ENCODE assay signal across 8 mouse cellular contexts in genomic region chr5:100036681-100037080, GRCm38 (mm10). TPM values are rescaled to one million over a fixed set of nuclear protein-coding genes. Genes with fewer than 3 reads are reported as not detected.
DNase-seq lines count a peak whose midpoint lies in the region; ATAC-seq lines count a peak whose summit lies in the region.

No protein-coding gene starts in this region.

- 0 out of 2 replicates have a peak overlapping the region, but pooled peaks have one; percentile 3 for H3K27ac ChIP-seq in heart, embryonic 15.5 days
- no peak overlapping the region for H3K27ac ChIP-seq in embryonic facial prominence, embryonic 11.5 days (replicated peaks; ENCODE audit: low read depth, low read length)
- H3K27ac ChIP-seq in limb, embryonic 11.5 days (replicated peaks; ENCODE audit: low read depth, low read length), result no peak overlapping the region
- H3K27ac ChIP-seq in midbrain, embryonic 16.5 days (ENCODE audit: low read length), result no peak overlapping the region

- no peak for DNase-seq in heart, adult 9 months (ENCODE audit: low spot score in 2 of 2)
- DNase-seq in embryonic facial prominence, embryonic 11.5 days (ENCODE audit: low spot score), result no peak
- peak; percentile 47 for DNase-seq in limb, embryonic 11.5 days (ENCODE audit: low spot score)
- DNase-seq in MN1 (ENCODE audit: low spot score), result no peak
- DNase-seq in kidney, postnatal 10 days, result no peak
- no peak for DNase-seq in right cerebral cortex, adult 18-20 months

- peaks cover 36% of the 10 kb centered on the region for H3K36me3 ChIP-seq in heart, embryonic 15.5 days
- H3K36me3 ChIP-seq in embryonic facial prominence, embryonic 11.5 days (replicated peaks; ENCODE audit: control insufficient read depth, insufficient read depth, low read depth, low read length), result peaks cover 2% of the 10 kb centered on the region
- H3K36me3 ChIP-seq in limb, embryonic 11.5 days (ENCODE audit: control insufficient read depth, insufficient read depth, low read length), result peaks cover 10% of the 10 kb centered on the region
- peaks cover 14% of the 10 kb centered on the region for H3K36me3 ChIP-seq in midbrain, embryonic 16.5 days (ENCODE audit: control insufficient read depth, insufficient read depth, low read length)

- peak overlapping the region; percentile 95 for H3K9ac ChIP-seq in heart, embryonic 15.5 days
- H3K9ac ChIP-seq in embryonic facial prominence, embryonic 11.5 days (replicated peaks; ENCODE audit: low read length), result peak overlapping the region; percentile 41
- no peak overlapping the region for H3K9ac ChIP-seq in limb, embryonic 11.5 days (ENCODE audit: low read length)
- H3K9ac ChIP-seq in midbrain, embryonic 16.5 days (ENCODE audit: low read depth, low read length), result peak overlapping the region; percentile 48

- no peaks in the 10 kb centered on the region for H3K27me3 ChIP-seq in heart, embryonic 15.5 days
- no peaks in the 10 kb centered on the region for H3K27me3 ChIP-seq in embryonic facial prominence, embryonic 11.5 days (ENCODE audit: control insufficient read depth, insufficient read depth, low read length)
- H3K27me3 ChIP-seq in limb, embryonic 11.5 days (ENCODE audit: control insufficient read depth, insufficient read depth, low read length), result no peaks in the 10 kb centered on the region
- H3K27me3 ChIP-seq in midbrain, embryonic 16.5 days (ENCODE audit: control insufficient read depth, insufficient read depth, low read depth, low read length), result no peaks in the 10 kb centered on the region

- H3K4me2 ChIP-seq in heart, embryonic 15.5 days, result peak overlapping the region; percentile 88
- H3K4me2 ChIP-seq in embryonic facial prominence, embryonic 11.5 days (ENCODE audit: low read depth, low read length), result peak overlapping the region; percentile 90
- H3K4me2 ChIP-seq in limb, embryonic 11.5 days (ENCODE audit: low read depth, severe bottlenecking), result peak overlapping the region; percentile 90
- peak overlapping the region; percentile 65 for H3K4me2 ChIP-seq in midbrain, embryonic 16.5 days (ENCODE audit: low read length)

- no peak for ATAC-seq in heart, embryonic 15.5 days (replicated peaks; ENCODE audit: insufficient number of reproducible peaks, insufficient read depth, low FRiP score, low read depth)
- no peak for ATAC-seq in embryonic facial prominence, embryonic 11.5 days (replicated peaks; ENCODE audit: insufficient number of reproducible peaks, low FRiP score, low TSS enrichment, low read depth)
- no peak for ATAC-seq in limb, embryonic 11.5 days (ENCODE audit: insufficient number of reproducible peaks, low FRiP score, low TSS enrichment, low read depth)
- ATAC-seq in midbrain, embryonic 16.5 days, result no peak

- no peaks in the 10 kb centered on the region for H3K9me3 ChIP-seq in heart, embryonic 15.5 days (replicated peaks)
- no peaks in the 10 kb centered on the region for H3K9me3 ChIP-seq in embryonic facial prominence, embryonic 11.5 days (replicated peaks; ENCODE audit: control insufficient read depth, low read length)
- H3K9me3 ChIP-seq in limb, embryonic 11.5 days (ENCODE audit: control insufficient read depth, low read length), result no peaks in the 10 kb centered on the region
- H3K9me3 ChIP-seq in midbrain, embryonic 16.5 days (replicated peaks; ENCODE audit: control insufficient read depth, low read length, poor library complexity, severe bottlenecking), result no peaks in the 10 kb centered on the region

- H3K4me1 ChIP-seq in heart, embryonic 15.5 days (replicated peaks), result peaks cover 44% of the 10 kb centered on the region
- H3K4me1 ChIP-seq in embryonic facial prominence, embryonic 11.5 days (ENCODE audit: control insufficient read depth, insufficient read depth, low read length), result no peaks in the 10 kb centered on the region
- H3K4me1 ChIP-seq in limb, embryonic 11.5 days (ENCODE audit: control insufficient read depth, insufficient read depth, low read length), result peaks cover 2% of the 10 kb centered on the region; the same call in 1 of the 2 replicates
- peaks cover 25% of the 10 kb centered on the region for H3K4me1 ChIP-seq in midbrain, embryonic 16.5 days (ENCODE audit: control insufficient read depth, insufficient read depth, low read length)

- WGBS in heart, embryonic 15.5 days, result 9% methylated on average over 7 of the region's 7 CpGs
- 27% methylated on average over 7 of the region's 7 CpGs for WGBS in embryonic facial prominence, embryonic 11.5 days
- WGBS in limb, embryonic 11.5 days, result 34% methylated on average over 7 of the region's 7 CpGs
- 18% methylated on average over 7 of the region's 7 CpGs for WGBS in midbrain, embryonic 16.5 days

- H3K4me3 ChIP-seq in heart, embryonic 15.5 days, result peak overlapping the region; percentile 76
- peak overlapping the region; percentile 87 for H3K4me3 ChIP-seq in embryonic facial prominence, embryonic 11.5 days (ENCODE audit: low read depth, low read length)
- peak overlapping the region; percentile 98 for H3K4me3 ChIP-seq in limb, embryonic 11.5 days (ENCODE audit: low read depth, low read length)
- H3K4me3 ChIP-seq in midbrain, embryonic 16.5 days (ENCODE audit: low read depth, low read length), result peak overlapping the region; percentile 90

RNA-seq across cellular contexts. Expression of gene Hnrnpdl, which starts 2.8 kb away (rescaled TPM):
- polyA plus RNA-seq in heart, embryonic 15.5 days (2015; fragmentation: Nextera tagmentation; extraction: Ambion mirVana), result 77.5 and 93.8 TPM in 2 replicates
- 270 and 281 TPM in 2 replicates for polyA plus RNA-seq in embryonic facial prominence, embryonic 11.5 days (2014; fragmentation: Nextera tagmentation; extraction: Ambion mirVana)
- polyA plus RNA-seq in limb, embryonic 11.5 days (2014; fragmentation: Nextera tagmentation; extraction: Ambion mirVana), result 254 and 268 TPM in 2 replicates
- polyA plus RNA-seq in midbrain, embryonic 16.5 days (2015; fragmentation: Nextera tagmentation; extraction: Ambion mirVana), result 199 and 210 TPM in 2 replicates

RNA-seq across cellular contexts. Expression of gene Enoph1, which starts 3.1 kb away (rescaled TPM):
- 22.7 and 28.7 TPM in 2 replicates for polyA plus RNA-seq in heart, embryonic 15.5 days (2015; fragmentation: Nextera tagmentation; extraction: Ambion mirVana)
- 52.9 and 59.0 TPM in 2 replicates for polyA plus RNA-seq in embryonic facial prominence, embryonic 11.5 days (2014; fragmentation: Nextera tagmentation; extraction: Ambion mirVana)
- 57.4 and 58.7 TPM in 2 replicates for polyA plus RNA-seq in limb, embryonic 11.5 days (2014; fragmentation: Nextera tagmentation; extraction: Ambion mirVana)
- polyA plus RNA-seq in midbrain, embryonic 16.5 days (2015; fragmentation: Nextera tagmentation; extraction: Ambion mirVana), result 57.4 and 61.3 TPM in 2 replicates

RNA-seq across cellular contexts. Expression of gene 4930524J08Rik, which starts 57.8 kb away (rescaled TPM):
- polyA plus RNA-seq in heart, embryonic 15.5 days (2015; fragmentation: Nextera tagmentation; extraction: Ambion mirVana), result 0.52 and 0.84 TPM in 2 replicates
- 2.6 and 3.3 TPM in 2 replicates for polyA plus RNA-seq in embryonic facial prominence, embryonic 11.5 days (2014; fragmentation: Nextera tagmentation; extraction: Ambion mirVana)
- 2.3 and 3.4 TPM in 2 replicates for polyA plus RNA-seq in limb, embryonic 11.5 days (2014; fragmentation: Nextera tagmentation; extraction: Ambion mirVana)
- 2.2 and 2.5 TPM in 2 replicates for polyA plus RNA-seq in midbrain, embryonic 16.5 days (2015; fragmentation: Nextera tagmentation; extraction: Ambion mirVana)

RNA-seq across cellular contexts. Expression of gene Hnrnpd, which starts 57.9 kb away (rescaled TPM):
- 94.3 and 128 TPM in 2 replicates for polyA plus RNA-seq in heart, embryonic 15.5 days (2015; fragmentation: Nextera tagmentation; extraction: Ambion mirVana)
- 293 and 315 TPM in 2 replicates for polyA plus RNA-seq in embryonic facial prominence, embryonic 11.5 days (2014; fragmentation: Nextera tagmentation; extraction: Ambion mirVana)
- polyA plus RNA-seq in limb, embryonic 11.5 days (2014; fragmentation: Nextera tagmentation; extraction: Ambion mirVana), result 294 and 310 TPM in 2 replicates
- 96.2 and 121 TPM in 2 replicates for polyA plus RNA-seq in midbrain, embryonic 16.5 days (2015; fragmentation: Nextera tagmentation; extraction: Ambion mirVana)
